Mouse (Mus musculus) neural tube, embryonic 12.5 days (tissue): ENCODE data around the gene Zfp579. TPM values are rescaled to one million over a fixed set of nuclear protein-coding genes. Genes with fewer than 3 reads are reported as not detected.
A peak's percentile ranks its signal among the peaks of the same experiment; 100 is the strongest.
"Not testable (repeated sequence)": the region's sequence is repeated elsewhere in the genome, so short reads cannot be mapped to it uniquely, and the experiment has no call there.

ENCODE experiments used
- ATAC-seq: fragments of 200-750 bp; cut with Nextera tagmentation; 2 replicates; pipeline ENCODE4 v1.8.0; 2017; ENCODE audit warnings: low read depth, mild to moderate bottlenecking, moderate TSS enrichment, moderate library complexity; ENCODE audit not compliant: low FRiP score
- H3K27ac ChIP-seq: fragments of 300-500 bp; sonication (generic); 2 replicates; pipeline ENCODE4 v1.5.1; 2016
- H3K27me3 ChIP-seq: fragments of 300-500 bp; sonication (generic); replicated peaks from 2 replicates; pipeline ENCODE4 v1.6.1; 2016; ENCODE audit warnings: mild to moderate bottlenecking
- H3K36me3 ChIP-seq: fragments of 300-500 bp; sonication (generic); 2 replicates; pipeline ENCODE4 v1.6.1; 2016; ENCODE audit warnings: mild to moderate bottlenecking
- H3K4me1 ChIP-seq: fragments of 300-500 bp; sonication (generic); 2 replicates; pipeline ENCODE4 v1.6.1; 2016
- H3K4me2 ChIP-seq: fragments of 300-500 bp; sonication (generic); replicated peaks from 2 replicates; pipeline ENCODE4 v1.6.1; 2016; ENCODE audit warnings: mild to moderate bottlenecking
- H3K4me3 ChIP-seq: fragments of 300-500 bp; sonication (generic); 2 replicates; pipeline ENCODE4 v1.5.1; 2016
- H3K9ac ChIP-seq: fragments of 300-500 bp; sonication (generic); 2 replicates; pipeline ENCODE4 v1.6.1; 2016; ENCODE audit warnings: mild to moderate bottlenecking
- H3K9me3 ChIP-seq: fragments of 300-500 bp; sonication (generic); 2 replicates; pipeline ENCODE4 v1.6.1; 2016; ENCODE audit warnings: mild to moderate bottlenecking
- WGBS: fragments of 180-500 bp; shearing (Covaris S2); methylation state at CpG from one replicate; pipeline ENCODE4 v1.1.7; 2016; 5-methylcytosine and 5-hydroxymethylcytosine counted together
- polyA plus RNA-seq: library from polyadenylated mRNA; unstranded; fragments of >200 nt; fragmentation: Nextera tagmentation; extraction: Ambion mirVana; gene quantifications from 2 replicates; pipeline ENCODE4 v1.2.1, GENCODE M21; 2016

Gene Zfp579
- polyA plus RNA-seq, 1 experiment from 2014 or later = 57.5 TPM

GRCm38 (mm10) chr7:5014251-5015117 lies 18.5 kb upstream of the Zfp579 start, which contains the start of the genes Zfp524 and Fiz1:
Gene Zfp524, plus strand, starts transcription at chr7:5014415.
Gene Fiz1, minus strand, starts transcription at chr7:5014697.
- peak within 1 kb of the TSS; percentile 55 for H3K4me2 ChIP-seq
- H3K4me3 ChIP-seq = peak within 1 kb of the TSS; percentile 63
- no peaks in the 10 kb centered on the region for H3K9me3 ChIP-seq
- H3K27me3 ChIP-seq = no peaks in the 10 kb centered on the region
- H3K27ac ChIP-seq = peak within 1 kb of the TSS; percentile 95
- under 1% methylated on average over 41 of the region's 42 CpGs for WGBS
- H3K9ac ChIP-seq = peak within 1 kb of the TSS; percentile 78
- no peaks in the 10 kb centered on the region for H3K4me1 ChIP-seq
- peak; percentile 83 for ATAC-seq
- H3K36me3 ChIP-seq = peaks cover 35% of the 10 kb centered on the region

GRCm38 (mm10) chr7:5012681-5013513 lies 16.9 kb upstream of the Zfp579 start:
- 92% methylated on average over 27 of the region's 27 CpGs for WGBS
- H3K4me2 ChIP-seq = peak overlapping the region; percentile 55
- no peaks in the 10 kb centered on the region for H3K27me3 ChIP-seq
- no peak overlapping the region for H3K9ac ChIP-seq
- H3K4me3 ChIP-seq = no peak overlapping the region
- no peaks in the 10 kb centered on the region for H3K9me3 ChIP-seq
- H3K4me1 ChIP-seq = no peaks in the 10 kb centered on the region
- no peak for ATAC-seq
- no peak overlapping the region for H3K27ac ChIP-seq
- peaks cover 50% of the 10 kb centered on the region for H3K36me3 ChIP-seq

- Histone ChIP-seq H3K4me2 (no peak overlapping the region), H3K4me1 (no peaks in the 10 kb centered on the region), H3K27ac (no peak overlapping the region), H3K9ac (no peak overlapping the region), H3K9me3 (no peaks in the 10 kb centered on the region), H3K4me3 (no peak overlapping the region), H3K27me3 (no peaks in the 10 kb centered on the region), H3K36me3 (peaks cover 71% of the 10 kb centered on the region)
- no peak for ATAC-seq
- WGBS = 96% methylated on average over 26 of the region's 26 CpGs
These were observed 12.3 kb upstream of the Zfp579 start for GRCm38 (mm10) chr7:5008229-5008628.

GRCm38 (mm10) chr7:5002876-5003275 lies 6.9 kb upstream of the Zfp579 start:
- H3K36me3 ChIP-seq = peaks cover 20% of the 10 kb centered on the region
- WGBS = 68% methylated on average over 8 of the region's 8 CpGs
- not testable (repeated sequence) for H3K27me3 ChIP-seq, ATAC-seq, H3K27ac ChIP-seq, H3K4me2 ChIP-seq, H3K9me3 ChIP-seq, H3K4me3 ChIP-seq, H3K9ac ChIP-seq, H3K4me1 ChIP-seq

GRCm38 (mm10) chr7:4999876-5000275 lies 3.9 kb upstream of the Zfp579 start:
- no peak overlapping the region for H3K9ac ChIP-seq
- no peaks in the 10 kb centered on the region for H3K36me3 ChIP-seq
- 61% methylated on average over 2 of the region's 2 CpGs for WGBS
- H3K4me3 ChIP-seq = no peak overlapping the region
- H3K4me2 ChIP-seq = no peak overlapping the region
- H3K9me3 ChIP-seq = no peaks in the 10 kb centered on the region
- H3K27me3 ChIP-seq = peaks cover 3% of the 10 kb centered on the region
- no peak for ATAC-seq
- H3K4me1 ChIP-seq = peaks cover 12% of the 10 kb centered on the region
- H3K27ac ChIP-seq = no peak overlapping the region

- Histone ChIP-seq H3K4me1 (peaks cover 33% of the 10 kb centered on the region), H3K4me3 (peak overlapping the region; percentile 65; the same call in 1 of the 2 replicates), H3K27ac (no peak overlapping the region), H3K36me3 (peaks cover 25% of the 10 kb centered on the region), H3K9ac (peak overlapping the region; percentile 83; the same call in 1 of the 2 replicates), H3K27me3 (peaks cover 22% of the 10 kb centered on the region), H3K4me2 (peak overlapping the region; percentile 89), H3K9me3 (0 out of 2 replicates have a peak, but pooled peaks cover 5% of the 10 kb centered on the region)
- 78% methylated on average over 8 of the region's 8 CpGs for WGBS
- ATAC-seq = no peak
These were observed 976 bp upstream of the Zfp579 start for GRCm38 (mm10) chr7:4996934-4997333.

GRCm38 (mm10) chr7:4995268-4996002 lies 523 bp downstream of the Zfp579 start:
- H3K27me3 ChIP-seq = peaks cover 22% of the 10 kb centered on the region
- peak overlapping the region; percentile 46; the same call in 1 of the 2 replicates for H3K27ac ChIP-seq
- WGBS = 8% methylated on average over 19 of the region's 19 CpGs
- H3K4me2 ChIP-seq = peak overlapping the region; percentile 89
- H3K9ac ChIP-seq = peak overlapping the region; percentile 83
- ATAC-seq = peak; percentile 8
- peaks cover 33% of the 10 kb centered on the region for H3K4me1 ChIP-seq
- peaks cover 35% of the 10 kb centered on the region for H3K36me3 ChIP-seq
- H3K4me3 ChIP-seq = peak overlapping the region; percentile 65
- 0 out of 2 replicates have a peak, but pooled peaks cover 14% of the 10 kb centered on the region for H3K9me3 ChIP-seq

- H3K4me1 ChIP-seq = peaks cover 33% of the 10 kb centered on the region
- H3K36me3 ChIP-seq = peaks cover 35% of the 10 kb centered on the region
- no peak overlapping the region for H3K27ac ChIP-seq
- ATAC-seq = no peak
- peak overlapping the region; percentile 89 for H3K4me2 ChIP-seq
- 49% methylated on average over 59 of the region's 59 CpGs for WGBS
- 0 out of 2 replicates have a peak, but pooled peaks cover 15% of the 10 kb centered on the region for H3K9me3 ChIP-seq
- peak overlapping the region; percentile 83 for H3K9ac ChIP-seq
- peak overlapping the region; percentile 65 for H3K4me3 ChIP-seq
- peaks cover 22% of the 10 kb centered on the region for H3K27me3 ChIP-seq
These were observed 1.8 kb downstream of the Zfp579 start for GRCm38 (mm10) chr7:4993999-4994788.

- Histone ChIP-seq H3K9ac (peak overlapping the region; percentile 83), H3K4me3 (peak overlapping the region; percentile 65), H3K9me3 (0 out of 2 replicates have a peak, but pooled peaks cover 15% of the 10 kb centered on the region), H3K4me2 (peak overlapping the region; percentile 89), H3K27me3 (peaks cover 22% of the 10 kb centered on the region), H3K4me1 (peaks cover 33% of the 10 kb centered on the region), H3K36me3 (peaks cover 35% of the 10 kb centered on the region), H3K27ac (no peak overlapping the region)
- WGBS = 23% methylated on average over 55 of the region's 55 CpGs
- no peak for ATAC-seq
These were observed 2.5 kb downstream of the Zfp579 start for GRCm38 (mm10) chr7:4993347-4993998.

- Histone ChIP-seq H3K36me3 (peaks cover 21% of the 10 kb centered on the region), H3K9me3 (0 out of 2 replicates have a peak, but pooled peaks cover 10% of the 10 kb centered on the region), H3K27ac (no peak overlapping the region), H3K4me2 (no peak overlapping the region), H3K4me1 (peaks cover 5% of the 10 kb centered on the region), H3K4me3 (no peak overlapping the region), H3K27me3 (peaks cover 7% of the 10 kb centered on the region), H3K9ac (no peak overlapping the region)
- ATAC-seq = no peak
- WGBS = 68% methylated on average over 2 of the region's 2 CpGs
These were observed 7.7 kb downstream of the Zfp579 start for GRCm38 (mm10) chr7:4988250-4988649.
